Mouse (Mus musculus): Measurements from ENCODE around the gene Smad9. TPM values are rescaled to one million over a fixed set of nuclear protein-coding genes. Genes with fewer than 3 reads are reported as not detected.
"Not testable (repeated sequence)": the region's sequence is repeated elsewhere in the genome, so short reads cannot be mapped to it uniquely, and the experiment has no call there.

The Smad9 gene
- polyA plus RNA-seq, 1 experiment from 2014 or later = 0.56 TPM

DNA sequence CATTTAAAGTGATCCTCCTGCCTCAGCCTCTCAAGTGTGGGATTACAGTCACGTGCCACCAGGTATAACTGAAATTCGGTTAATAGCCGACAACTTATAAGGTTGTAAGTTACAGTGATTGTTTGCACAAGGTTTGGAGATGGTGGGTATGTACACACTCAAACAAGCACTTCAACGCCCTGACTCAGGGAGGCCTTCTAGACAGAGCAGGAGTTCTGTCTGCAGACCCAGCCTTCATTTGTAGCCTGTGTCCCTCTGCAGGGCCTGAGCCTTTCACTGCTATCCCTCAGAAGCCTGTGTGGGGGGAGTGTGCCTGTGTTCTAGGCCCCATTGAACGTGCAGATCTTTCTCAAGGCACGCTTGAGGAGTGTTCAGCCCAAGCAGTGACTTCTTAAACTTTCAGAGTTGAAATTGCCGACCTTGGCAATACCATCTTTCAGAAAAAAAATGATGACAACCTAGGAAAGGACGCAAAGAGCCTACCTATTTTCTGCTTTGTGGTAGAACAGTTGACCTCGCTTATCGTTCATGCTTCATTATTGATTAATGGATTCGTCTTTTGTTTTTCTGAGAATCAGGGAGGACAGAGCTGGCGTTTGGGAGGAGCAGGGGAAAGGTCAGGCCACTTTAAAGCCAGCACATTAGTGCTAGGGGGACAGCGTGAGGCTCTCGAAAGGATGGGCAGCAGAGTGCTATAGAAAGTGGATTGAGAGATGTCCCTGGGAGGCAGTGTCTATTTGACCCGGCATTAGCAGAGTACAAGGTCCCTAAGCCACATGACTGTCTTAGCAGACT is 5.1 kb downstream of the Smad9 start:
- 0 out of 2 replicates have a peak, but pooled peaks cover 5% of the 10 kb centered on the region for H3K27me3 ChIP-seq
- no peak overlapping the region for H3K4me3 ChIP-seq
- H3K4me1 ChIP-seq = peaks cover 15% of the 10 kb centered on the region
- no peaks in the 10 kb centered on the region for H3K36me3 ChIP-seq
- H3K9me3 ChIP-seq = no peaks in the 10 kb centered on the region
- no peak overlapping the region for H3K9ac ChIP-seq
- ATAC-seq (ENCODE audit: insufficient number of reproducible peaks, low FRiP score, low TSS enrichment, low read depth) = no peak
- no peak overlapping the region for H3K27ac ChIP-seq
- H3K4me2 ChIP-seq = no peak overlapping the region
- 74% methylated on average over 15 of the region's 15 CpGs for WGBS

DNA sequence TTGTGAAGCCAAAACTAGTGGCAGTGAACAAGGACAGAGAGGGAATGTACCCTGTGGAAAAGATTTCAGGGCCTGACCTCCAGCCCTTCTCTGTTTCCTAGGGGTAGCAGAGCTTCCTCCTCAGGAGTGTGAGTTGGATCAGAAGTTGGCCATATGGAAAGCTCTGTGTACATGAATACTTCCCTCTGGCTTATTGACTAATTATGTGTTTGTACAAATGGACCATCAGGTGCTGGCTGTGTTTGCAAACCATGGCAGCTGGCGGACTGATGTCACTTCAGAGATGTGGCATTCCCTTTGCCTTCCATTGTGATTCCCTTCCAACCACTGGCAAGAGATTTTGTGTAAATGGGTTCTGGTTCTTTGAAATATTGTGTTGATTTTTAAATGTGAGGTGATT is 5.9 kb downstream of the Smad9 start:
- Histone ChIP-seq H3K27ac (no peak overlapping the region), H3K9ac (no peak overlapping the region), H3K9me3 (no peaks in the 10 kb centered on the region), H3K27me3 (no peaks in the 10 kb centered on the region), H3K4me3 (no peak overlapping the region), H3K4me1 (0 out of 2 replicates have a peak, but pooled peaks cover 8% of the 10 kb centered on the region), H3K36me3 (no peaks in the 10 kb centered on the region), H3K4me2 (no peak overlapping the region)
- ATAC-seq (ENCODE audit: insufficient number of reproducible peaks, low FRiP score, low TSS enrichment, low read depth) = no peak
- WGBS = 94% methylated on average over 1 of the region's 1 CpGs

DNA sequence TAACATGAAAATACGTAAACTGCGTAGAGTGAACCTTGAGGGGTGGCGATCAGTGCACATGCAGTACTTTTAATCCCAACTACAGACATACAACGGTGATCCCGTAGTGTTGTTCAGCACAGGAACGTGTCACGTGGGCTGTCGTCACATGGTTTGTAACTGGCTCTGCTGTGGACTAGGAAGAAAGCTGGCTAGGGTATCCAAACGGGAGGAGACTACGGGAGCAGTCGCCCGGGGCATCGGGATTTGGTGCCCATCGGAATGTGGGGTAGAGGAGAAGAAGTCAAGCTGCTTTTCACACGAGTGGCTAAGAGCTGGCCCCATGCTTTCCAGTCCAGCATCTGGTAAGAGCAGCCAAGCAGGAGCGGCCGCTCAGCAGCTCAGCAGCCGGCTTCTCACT is 9.0 kb downstream of the Smad9 start:
- Histone ChIP-seq H3K4me1 (0 out of 2 replicates have a peak, but pooled peaks cover 3% of the 10 kb centered on the region), H3K27ac (no peak overlapping the region), H3K4me2 (peak overlapping the region; percentile 22), H3K27me3 (no peaks in the 10 kb centered on the region), H3K4me3 (peak overlapping the region; percentile 24), H3K36me3 (no peaks in the 10 kb centered on the region), H3K9ac (no peak overlapping the region), H3K9me3 (no peaks in the 10 kb centered on the region)
- ATAC-seq (ENCODE audit: insufficient number of reproducible peaks, low FRiP score, low TSS enrichment, low read depth) = no peak
- 64% methylated on average over 18 of the region's 18 CpGs for WGBS

GRCm38 (mm10) chr3:54765521-54765920 is 10.1 kb downstream of the Smad9 start:
- 87% methylated on average over 6 of the region's 6 CpGs for WGBS
- H3K27ac ChIP-seq; H3K9ac ChIP-seq; H3K4me3 ChIP-seq; H3K27me3 ChIP-seq; H3K4me1 ChIP-seq; ATAC-seq (ENCODE audit: insufficient number of reproducible peaks, low FRiP score, low TSS enrichment, low read depth); H3K4me2 ChIP-seq; H3K9me3 ChIP-seq; H3K36me3 ChIP-seq: not testable (repeated sequence)

DNA sequence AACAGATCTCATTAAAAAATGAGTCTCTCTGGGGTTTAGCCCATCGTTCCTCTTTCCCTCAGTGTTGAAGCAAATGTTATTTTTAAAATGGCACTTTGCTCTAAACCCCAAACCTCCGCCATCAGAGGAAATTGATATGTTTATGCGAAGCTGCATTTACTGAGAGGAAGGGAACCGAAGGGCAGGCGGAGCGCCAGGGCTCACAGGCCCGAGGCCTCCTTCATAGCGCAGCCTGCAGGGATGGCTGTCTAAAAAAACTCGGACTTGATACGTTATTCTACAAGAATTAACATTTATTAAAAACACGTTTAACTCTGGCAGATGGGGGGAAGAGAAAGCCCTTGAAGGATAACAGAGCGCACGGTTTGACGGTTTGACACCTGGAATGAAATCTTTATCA is 10.7 kb downstream of the Smad9 start:
- H3K27ac ChIP-seq = no peak overlapping the region
- 70% methylated on average over 14 of the region's 14 CpGs for WGBS

GRCm38 (mm10) chr3:54766811-54767210 is 11.4 kb downstream of the Smad9 start:
- WGBS = 83% methylated on average over 5 of the region's 5 CpGs
- no peaks in the 10 kb centered on the region for H3K9me3 ChIP-seq
- no peaks in the 10 kb centered on the region for H3K36me3 ChIP-seq
- no peak overlapping the region for H3K4me3 ChIP-seq
- no peak for ATAC-seq (ENCODE audit: insufficient number of reproducible peaks, low FRiP score, low TSS enrichment, low read depth)
- H3K27ac ChIP-seq = no peak overlapping the region
- no peaks in the 10 kb centered on the region for H3K27me3 ChIP-seq
- no peak overlapping the region for H3K9ac ChIP-seq
- H3K4me1 ChIP-seq = 0 out of 2 replicates have a peak, but pooled peaks cover 3% of the 10 kb centered on the region
- no peak overlapping the region for H3K4me2 ChIP-seq

More for the DNA sequence above, 10.7 kb downstream of the Smad9 start:
- Histone ChIP-seq H3K9me3 (no peaks in the 10 kb centered on the region), H3K4me3 (no peak overlapping the region), H3K4me2 (no peak overlapping the region), H3K9ac (no peak overlapping the region), H3K36me3 (no peaks in the 10 kb centered on the region), H3K27me3 (no peaks in the 10 kb centered on the region), H3K4me1 (0 out of 2 replicates have a peak, but pooled peaks cover 3% of the 10 kb centered on the region)
- ATAC-seq (ENCODE audit: insufficient number of reproducible peaks, low FRiP score, low TSS enrichment, low read depth) = no peak

GRCm38 (mm10) chr3:54768592-54768991 is 13.2 kb downstream of the Smad9 start:
- Histone ChIP-seq H3K36me3 (no peaks in the 10 kb centered on the region), H3K27ac (no peak overlapping the region), H3K27me3 (no peaks in the 10 kb centered on the region), H3K9ac (no peak overlapping the region), H3K4me2 (no peak overlapping the region), H3K4me3 (no peak overlapping the region), H3K9me3 (0 out of 2 replicates have a peak, but pooled peaks cover 3% of the 10 kb centered on the region), H3K4me1 (0 out of 2 replicates have a peak, but pooled peaks cover 3% of the 10 kb centered on the region)
- ATAC-seq (ENCODE audit: insufficient number of reproducible peaks, low FRiP score, low TSS enrichment, low read depth) = no peak
- 87% methylated on average over 8 of the region's 8 CpGs for WGBS

- ATAC-seq (ENCODE audit: insufficient number of reproducible peaks, low FRiP score, low TSS enrichment, low read depth) = no peak
- Histone ChIP-seq H3K4me1 (no peaks in the 10 kb centered on the region), H3K9ac (no peak overlapping the region), H3K27ac (no peak overlapping the region), H3K36me3 (no peaks in the 10 kb centered on the region), H3K9me3 (0 out of 2 replicates have a peak, but pooled peaks cover 4% of the 10 kb centered on the region), H3K4me3 (no peak overlapping the region), H3K4me2 (no peak overlapping the region), H3K27me3 (no peaks in the 10 kb centered on the region)
- 79% methylated on average over 17 of the region's 17 CpGs for WGBS
Observed at GRCm38 (mm10) chr3:54769349-54770275, 14.2 kb downstream of the Smad9 start.

- H3K4me1 ChIP-seq = no peaks in the 10 kb centered on the region
- H3K4me2 ChIP-seq = no peak overlapping the region
- H3K9ac ChIP-seq = no peak overlapping the region
- no peak overlapping the region for H3K27ac ChIP-seq
- 83% methylated on average over 6 of the region's 6 CpGs for WGBS
- H3K27me3 ChIP-seq = no peaks in the 10 kb centered on the region
- H3K9me3 ChIP-seq = 0 out of 2 replicates have a peak, but pooled peaks cover 4% of the 10 kb centered on the region
- no peak for ATAC-seq (ENCODE audit: insufficient number of reproducible peaks, low FRiP score, low TSS enrichment, low read depth)
- no peaks in the 10 kb centered on the region for H3K36me3 ChIP-seq
- H3K4me3 ChIP-seq = no peak overlapping the region
Observed at GRCm38 (mm10) chr3:54773613-54774012, 18.2 kb downstream of the Smad9 start.

DNA sequence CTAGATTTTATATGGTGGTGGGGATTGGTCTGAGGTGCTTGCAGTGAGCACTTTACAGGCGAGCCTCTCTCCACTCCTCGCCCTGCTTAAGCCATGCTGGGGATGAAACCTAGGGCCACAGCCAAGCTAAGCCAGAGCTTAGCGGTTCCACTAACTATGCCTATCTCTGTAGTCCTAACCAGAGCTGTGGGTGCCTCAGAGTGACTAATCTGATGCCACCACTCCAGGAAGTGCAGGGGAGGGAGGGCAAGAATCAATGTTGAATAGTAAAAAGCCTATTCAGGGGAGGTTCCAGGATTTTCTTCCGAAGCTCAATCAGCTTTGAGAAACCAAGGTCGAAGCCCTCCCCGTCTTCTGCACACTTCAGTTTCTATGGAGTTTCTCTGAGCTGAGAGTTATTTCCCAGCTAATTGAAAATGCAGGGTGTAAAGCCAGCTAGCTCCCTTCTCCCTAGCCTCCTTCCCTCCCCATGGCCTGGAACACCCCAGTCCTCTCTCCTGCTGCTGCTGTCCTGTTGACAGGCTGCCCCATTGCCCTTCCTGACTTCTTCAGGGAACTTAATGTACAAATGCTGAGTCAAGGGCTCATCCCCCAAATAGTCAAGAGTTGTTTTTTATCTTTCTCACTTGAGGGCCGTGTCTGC is 20.7 kb downstream of the Smad9 start:
- 65% methylated on average over 7 of the region's 7 CpGs for WGBS
- 0 out of 2 replicates have a peak, but pooled peaks cover 4% of the 10 kb centered on the region for H3K9me3 ChIP-seq
- no peak for ATAC-seq (ENCODE audit: insufficient number of reproducible peaks, low FRiP score, low TSS enrichment, low read depth)

GRCm38 (mm10) chr3:54790601-54791000 is 35.2 kb downstream of the Smad9 start:
- ATAC-seq (ENCODE audit: insufficient number of reproducible peaks, low FRiP score, low TSS enrichment, low read depth) = 0 out of 2 replicates have a peak, but pooled peaks have one; percentile 43

More for the DNA sequence above, 20.7 kb downstream of the Smad9 start:
- Histone ChIP-seq H3K4me1 (no peaks in the 10 kb centered on the region), H3K27ac (no peak overlapping the region), H3K4me2 (no peak overlapping the region), H3K9ac (no peak overlapping the region), H3K36me3 (no peaks in the 10 kb centered on the region), H3K27me3 (no peaks in the 10 kb centered on the region), H3K4me3 (no peak overlapping the region)

More at GRCm38 (mm10) chr3:54790601-54791000, 35.2 kb downstream of the Smad9 start:
- Histone ChIP-seq H3K9ac (no peak overlapping the region), H3K4me2 (no peak overlapping the region), H3K4me1 (no peaks in the 10 kb centered on the region), H3K27me3 (no peaks in the 10 kb centered on the region), H3K36me3 (peaks cover 25% of the 10 kb centered on the region; the same call in 1 of the 2 replicates), H3K9me3 (no peaks in the 10 kb centered on the region), H3K4me3 (no peak overlapping the region), H3K27ac (no peak overlapping the region)
- WGBS = 52% methylated on average over 2 of the region's 2 CpGs

Measured in limb, embryonic 15.5 days (tissue).